Mouse (Mus musculus): ENCODE measurements around the gene Padi4.

DNA sequence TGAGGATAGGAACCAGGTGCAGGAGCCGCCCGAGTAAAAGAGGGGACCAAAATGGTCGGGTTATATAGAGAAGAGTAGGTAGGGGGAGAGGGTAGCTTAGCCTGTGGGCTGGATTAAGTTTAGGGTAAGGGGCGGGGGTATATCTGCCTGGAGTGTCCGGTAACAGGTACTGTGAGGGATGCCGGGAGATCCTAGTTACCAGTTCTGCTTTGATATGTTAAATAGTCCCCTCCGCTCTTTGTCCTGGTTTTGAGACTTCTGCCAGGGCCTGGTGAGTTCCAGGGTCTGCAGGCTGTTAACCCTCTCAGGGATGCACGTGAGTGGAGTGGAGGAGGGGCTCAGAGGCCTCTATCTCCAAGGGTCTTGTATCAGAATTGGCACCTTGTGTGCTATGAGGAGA lies 70.4 kb downstream of the Padi4 start:
- TF ChIP-seq POLR2A (IDR thresholded peaks at IDR 0.05; ENCODE audit: control insufficient read depth, low read depth, low read length) (no peak), CTCF (IDR thresholded peaks at IDR 0.05; ENCODE audit: control insufficient read depth, insufficient read depth, insufficient replicate concordance, low read depth, low read length) (no peak)

Measured in testis, adult 2 months (tissue).